Mouse (Mus musculus): ENCODE measurements around the gene Lgr6.
A peak's percentile ranks its signal among the peaks of the same experiment; 100 is the strongest.

The Lgr6 gene

GRCm38 (mm10) chr1:135072643-135073042 is 32.4 kb downstream of the Lgr6 start:
- no peak for DNase-seq

- DNase-seq = no peak
These were observed 35.2 kb downstream of the Lgr6 start for GRCm38 (mm10) chr1:135069841-135070240.

GRCm38 (mm10) chr1:135064525-135064924 is 40.6 kb downstream of the Lgr6 start:
- no peak for DNase-seq

GRCm38 (mm10) chr1:135062936-135063335 is 42.1 kb downstream of the Lgr6 start:
- DNase-seq = no peak

GRCm38 (mm10) chr1:135061300-135061699 is 43.8 kb downstream of the Lgr6 start:
- DNase-seq = no peak

GRCm38 (mm10) chr1:135060174-135060573 is 44.9 kb downstream of the Lgr6 start:
- DNase-seq = no peak

GRCm38 (mm10) chr1:135056901-135057300 is 48.2 kb downstream of the Lgr6 start:
- DNase-seq = no peak

GRCm38 (mm10) chr1:135054121-135054520 is 51.0 kb downstream of the Lgr6 start:
- DNase-seq = no peak

GRCm38 (mm10) chr1:135044439-135044838 is 60.6 kb downstream of the Lgr6 start:
- no peak for DNase-seq

GRCm38 (mm10) chr1:135036297-135036696 is 68.8 kb downstream of the Lgr6 start:
- DNase-seq = no peak

- no peak for DNase-seq
These were observed 72.4 kb downstream of the Lgr6 start for GRCm38 (mm10) chr1:135032658-135033057.

GRCm38 (mm10) chr1:135030121-135030520 is 75.0 kb downstream of the Lgr6 start:
- DNase-seq = no peak

GRCm38 (mm10) chr1:135026275-135026674 is 78.8 kb downstream of the Lgr6 start:
- DNase-seq = no peak

GRCm38 (mm10) chr1:135023583-135023982 is 81.5 kb downstream of the Lgr6 start:
- no peak for DNase-seq

- no peak for DNase-seq
These were observed 83.1 kb downstream of the Lgr6 start for GRCm38 (mm10) chr1:135021936-135022335.

- peak; percentile 68 to 79 for DNase-seq
These were observed 84.1 kb downstream of the Lgr6 start for GRCm38 (mm10) chr1:135020970-135021369.

- DNase-seq = peak in 1 of 2 experiments; percentile 11
These were observed 84.7 kb downstream of the Lgr6 start for GRCm38 (mm10) chr1:135020281-135020940.

- DNase-seq = peak in 1 of 2 experiments; percentile 27
These were observed 85.3 kb downstream of the Lgr6 start for GRCm38 (mm10) chr1:135019775-135020167.

- DNase-seq = peak; percentile 27 to 50
These were observed 85.8 kb downstream of the Lgr6 start for GRCm38 (mm10) chr1:135019087-135019774.

- no peak for DNase-seq
These were observed 87.4 kb downstream of the Lgr6 start for GRCm38 (mm10) chr1:135017656-135018015.

- DNase-seq = no peak
These were observed 88.0 kb downstream of the Lgr6 start for GRCm38 (mm10) chr1:135016907-135017655.

- DNase-seq = peak in 1 of 2 experiments; percentile 23
These were observed 90.1 kb downstream of the Lgr6 start for GRCm38 (mm10) chr1:135014921-135015445.

GRCm38 (mm10) chr1:135012472-135012871 is 92.6 kb downstream of the Lgr6 start:
- no peak for DNase-seq

GRCm38 (mm10) chr1:135011912-135012311 is 93.2 kb downstream of the Lgr6 start:
- DNase-seq = no peak

Measured in kidney, postnatal 4 days (tissue).